Mouse (Mus musculus) liver, embryonic 14.5 days (tissue): Measurements from ENCODE around the gene Capg.

Experiments
- CTCF ChIP-seq: IDR thresholded peaks from 2 replicates; pipeline ENCODE4 v1.5.1; 2016; ENCODE audit warnings: antibody characterized with exemption, low read depth, control low read depth
- EP300 ChIP-seq: IDR thresholded peaks from 2 replicates; pipeline ENCODE4 v1.6.1; 2016; ENCODE audit warnings: antibody characterized with exemption, low read depth

DNA sequence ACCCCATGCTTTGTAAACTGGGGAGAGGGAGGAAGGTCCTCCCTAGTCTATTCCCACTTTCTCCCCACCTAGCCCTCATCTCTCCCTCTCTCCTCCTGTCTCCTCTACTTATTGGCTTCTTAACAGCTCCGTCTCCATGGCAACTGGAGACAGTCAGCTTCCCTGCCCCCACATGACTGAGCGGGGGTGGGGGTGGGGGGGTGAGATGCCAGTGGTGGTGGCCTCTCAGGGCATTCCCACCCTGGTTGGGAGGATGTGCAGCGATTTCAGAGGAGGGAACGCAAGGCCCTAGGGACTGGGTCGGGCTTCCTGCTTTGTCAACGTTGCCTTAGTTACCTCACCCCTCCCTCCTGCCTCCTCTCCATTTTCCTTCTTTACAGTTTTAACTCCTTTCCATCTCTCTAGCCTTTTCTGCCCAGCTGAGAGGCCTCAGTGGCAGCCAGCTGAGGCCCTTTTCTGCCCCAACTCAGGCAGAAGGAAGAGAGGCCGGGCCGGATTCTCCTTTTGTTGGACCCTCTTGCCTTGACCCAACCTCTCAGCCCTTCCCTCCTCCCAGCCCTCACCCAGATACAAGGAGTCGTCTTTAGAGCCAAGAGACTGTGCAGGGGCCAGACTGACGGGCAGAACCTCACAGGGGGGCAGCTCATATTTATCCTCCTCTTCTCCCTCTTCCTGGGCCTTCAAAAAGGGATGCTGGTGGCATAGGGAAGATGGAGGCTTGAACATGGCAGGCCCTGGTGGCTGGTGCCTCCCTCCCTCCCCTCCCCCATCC is 24.1 kb upstream of the Capg start:
- no peak for TF ChIP-seq CTCF
- TF ChIP-seq EP300 = no peak
